Mouse (Mus musculus): ENCODE measurements at regions not wholly inside any gene's neighbourhood (a gene's known extent, or its start where the extent isn't known, plus 50 kb on each side); places are given as distances from the start of the nearest gene placed in this dataset.
A peak's percentile ranks its signal among the peaks of the same experiment; 100 is the strongest.

DNA sequence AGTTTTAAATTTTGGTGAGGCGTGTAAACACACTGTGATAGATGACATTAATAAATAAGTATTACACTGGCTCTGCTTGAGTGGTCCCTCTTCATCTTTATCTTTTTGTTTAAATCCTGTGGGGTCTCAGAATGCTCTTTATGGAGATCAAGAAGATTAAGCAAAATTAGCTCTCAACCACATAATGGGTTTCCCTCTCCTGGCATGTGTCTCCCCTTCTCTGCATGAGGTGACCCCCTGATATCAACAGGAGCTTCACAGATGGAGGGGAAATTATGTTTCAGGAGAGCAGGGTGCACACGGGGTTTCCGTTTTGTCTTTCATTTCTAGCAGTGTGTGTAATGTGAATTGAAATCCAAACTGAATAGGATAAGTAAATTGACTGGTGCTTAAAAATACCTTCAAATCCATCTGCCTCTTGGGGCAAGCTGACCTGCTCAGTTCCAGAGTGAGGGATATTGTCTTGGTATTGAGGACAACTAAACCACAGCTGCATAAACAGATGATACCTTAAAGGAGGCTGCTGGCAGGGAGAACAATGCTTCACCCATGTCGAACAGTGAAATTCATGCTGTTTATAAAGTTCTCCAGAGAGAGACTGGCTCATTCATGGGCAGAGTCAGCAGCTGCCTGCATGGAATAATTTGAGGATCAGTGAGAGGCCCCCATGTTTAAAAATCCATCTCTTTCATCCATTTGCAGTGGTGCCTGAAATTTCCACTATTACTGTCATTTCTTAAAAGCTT lies 518.3 kb upstream of the Nr2f1 start:
- no peak for DNase-seq
- intact Hi-C loops (cut with DNase I) = no loop called here

DNA sequence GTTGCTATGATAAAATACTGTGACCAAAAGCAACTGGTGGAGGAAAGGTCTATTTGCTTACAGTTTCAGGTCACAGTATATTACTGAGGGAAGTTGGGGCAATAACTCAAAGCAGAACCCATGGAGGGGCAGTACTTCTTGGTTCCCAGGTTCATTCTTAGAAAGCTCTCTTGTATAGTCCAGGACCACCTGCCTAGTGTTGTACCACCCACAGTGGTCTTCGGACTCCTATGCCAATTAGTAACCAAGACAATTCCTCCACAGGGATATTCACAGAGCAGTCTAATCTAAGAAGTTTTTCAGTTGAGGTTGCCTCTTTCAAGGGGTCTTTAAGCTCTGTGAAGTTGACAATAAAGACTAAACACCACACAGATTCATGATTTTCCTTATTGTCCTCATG lies 517.6 kb upstream of the Nr2f1 start:
- intact Hi-C loops (cut with DNase I) = no loop called here

GRCm38 (mm10) chr13:78704693-78705092 lies 505.1 kb upstream of the Nr2f1 start:
- intact Hi-C loops (cut with DNase I) = no loop called here
- DNase-seq = no peak

More for the DNA sequence above, 517.6 kb upstream of the Nr2f1 start:
- DNase-seq = no peak

- intact Hi-C loops (cut with DNase I) = no loop called here
- no peak for DNase-seq
Observed at GRCm38 (mm10) chr13:78697814-78698519, 498.4 kb upstream of the Nr2f1 start.

GRCm38 (mm10) chr13:78679255-78679895 lies 479.8 kb upstream of the Nr2f1 start:
- intact Hi-C loops (cut with DNase I) = no loop called here
- DNase-seq = no peak

DNA sequence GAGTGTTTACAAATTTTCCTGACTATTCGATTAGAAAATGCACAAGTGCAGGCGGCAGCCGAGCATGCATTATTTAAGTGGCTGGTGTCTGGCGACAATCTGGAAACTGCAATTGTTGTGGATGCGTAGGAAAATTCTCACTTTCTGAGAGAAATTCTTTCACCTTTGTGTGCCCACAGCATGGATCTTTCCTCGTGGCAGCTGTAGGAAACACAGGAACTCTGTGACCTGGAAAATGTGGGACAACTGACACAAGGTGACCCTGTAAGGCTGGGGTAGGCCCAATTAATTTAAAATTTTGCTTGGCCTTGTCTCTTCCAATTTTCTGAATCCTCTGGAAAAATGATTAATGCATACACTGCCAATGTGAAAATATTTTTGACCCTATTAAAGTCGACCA lies 478.7 kb upstream of the Nr2f1 start:
- intact Hi-C loops (cut with DNase I) = no loop called here

DNA sequence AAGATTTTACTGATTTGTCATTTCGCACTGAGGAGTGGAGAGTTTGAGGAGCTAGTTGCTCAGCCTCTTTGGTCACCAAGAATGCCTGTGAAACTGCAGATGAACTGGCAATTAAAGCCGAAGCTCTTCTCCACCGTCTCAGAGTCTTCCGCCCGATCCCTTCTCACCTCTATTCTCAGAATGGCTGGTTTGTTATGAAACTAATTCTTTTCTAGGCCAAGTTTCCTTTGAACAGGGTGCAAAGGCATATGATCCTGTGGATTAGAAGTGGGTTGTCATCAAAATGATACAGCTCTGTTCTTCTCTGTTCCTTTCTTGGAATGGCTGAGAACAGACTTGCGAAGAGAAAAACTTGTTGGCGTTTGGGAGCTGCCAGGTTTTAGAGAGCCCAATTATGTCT lies 458.7 kb upstream of the Nr2f1 start:
- DNase-seq = no peak
- intact Hi-C loops (cut with DNase I) = no loop called here

More for the DNA sequence above, 478.7 kb upstream of the Nr2f1 start:
- DNase-seq = no peak

DNA sequence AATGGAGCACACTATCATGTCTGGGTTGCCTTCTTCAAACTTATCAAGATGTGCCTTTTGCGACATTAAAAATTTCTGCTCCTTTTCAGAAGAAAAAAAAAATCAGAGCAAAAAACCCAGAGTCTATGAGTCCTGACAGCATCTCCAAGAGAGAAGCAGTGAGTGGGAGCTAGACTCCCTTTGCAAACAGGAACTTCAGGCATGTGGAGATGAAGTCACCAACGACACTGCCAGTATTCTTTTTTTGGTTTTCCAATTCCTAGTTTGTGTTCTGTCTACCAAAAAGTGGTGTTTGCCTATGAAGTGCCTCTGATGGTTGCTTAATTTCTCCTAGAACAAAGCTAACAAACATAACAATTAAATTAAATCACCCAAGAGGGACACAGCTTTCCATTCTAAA lies 457.2 kb upstream of the Nr2f1 start:
- intact Hi-C loops (cut with DNase I) = no loop called here
- no peak for DNase-seq

GRCm38 (mm10) chr13:78656196-78656595 lies 456.6 kb upstream of the Nr2f1 start:
- intact Hi-C loops (cut with DNase I) = no loop called here
- no peak for DNase-seq

GRCm38 (mm10) chr13:78650824-78651223 lies 451.3 kb upstream of the Nr2f1 start:
- intact Hi-C loops (cut with DNase I) = no loop called here
- no peak for DNase-seq

- peak in 1 of 2 experiments; percentile 7 for DNase-seq
- intact Hi-C loops (cut with DNase I) = no loop called here
Observed at GRCm38 (mm10) chr13:78644556-78644955, 445.0 kb upstream of the Nr2f1 start.

DNA sequence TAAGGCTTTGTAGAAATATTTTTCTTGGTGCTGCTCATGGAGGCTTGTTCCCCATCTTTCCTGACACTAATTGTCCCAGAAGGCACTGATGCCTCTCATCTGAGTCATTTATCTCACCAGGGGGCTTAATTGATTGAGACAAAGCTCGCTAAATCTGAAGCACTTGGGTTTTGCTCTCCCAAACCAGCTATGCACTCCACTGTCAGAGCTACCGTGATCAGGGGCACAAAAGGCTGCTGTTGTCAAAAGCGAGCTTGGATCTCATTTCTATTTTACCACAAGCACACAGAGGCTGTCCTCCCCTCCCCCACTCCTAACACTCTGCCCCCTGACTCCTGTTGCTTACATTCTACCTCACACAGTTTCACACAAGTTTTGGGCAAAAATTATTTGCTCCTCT lies 443.5 kb upstream of the Nr2f1 start:
- intact Hi-C loops (cut with DNase I) = no loop called here
- no peak for DNase-seq

DNA sequence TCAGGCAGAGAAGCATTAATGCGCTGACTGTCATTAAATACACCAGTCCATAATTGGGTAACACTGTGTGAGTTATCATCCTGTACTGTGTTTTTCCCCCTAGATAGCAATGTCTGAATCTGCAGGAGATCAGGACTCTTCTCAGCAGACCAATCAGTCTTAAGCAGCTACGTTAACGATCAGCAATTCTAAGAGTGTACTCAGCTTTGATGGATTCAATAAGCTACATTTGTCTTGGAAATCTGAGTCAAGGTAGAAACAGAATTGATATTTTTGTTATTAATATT lies 442.8 kb upstream of the Nr2f1 start:
- intact Hi-C loops (cut with DNase I) = no loop called here
- no peak for DNase-seq

- DNase-seq = no peak
Observed at GRCm38 (mm10) chr13:78641687-78642442, 442.3 kb upstream of the Nr2f1 start.

GRCm38 (mm10) chr13:78640340-78640739 lies 440.8 kb upstream of the Nr2f1 start:
- intact Hi-C loops (cut with DNase I) = no loop called here
- DNase-seq = no peak

More at GRCm38 (mm10) chr13:78641687-78642442, 442.3 kb upstream of the Nr2f1 start:
- intact Hi-C loops (cut with DNase I) = no loop called here

- DNase-seq = no peak
Observed at GRCm38 (mm10) chr13:78638462-78638861, 438.9 kb upstream of the Nr2f1 start.

GRCm38 (mm10) chr13:78631609-78632008 lies 432.1 kb upstream of the Nr2f1 start:
- intact Hi-C loops (cut with DNase I) = no loop called here

More at GRCm38 (mm10) chr13:78638462-78638861, 438.9 kb upstream of the Nr2f1 start:
- intact Hi-C loops (cut with DNase I) = no loop called here

DNA sequence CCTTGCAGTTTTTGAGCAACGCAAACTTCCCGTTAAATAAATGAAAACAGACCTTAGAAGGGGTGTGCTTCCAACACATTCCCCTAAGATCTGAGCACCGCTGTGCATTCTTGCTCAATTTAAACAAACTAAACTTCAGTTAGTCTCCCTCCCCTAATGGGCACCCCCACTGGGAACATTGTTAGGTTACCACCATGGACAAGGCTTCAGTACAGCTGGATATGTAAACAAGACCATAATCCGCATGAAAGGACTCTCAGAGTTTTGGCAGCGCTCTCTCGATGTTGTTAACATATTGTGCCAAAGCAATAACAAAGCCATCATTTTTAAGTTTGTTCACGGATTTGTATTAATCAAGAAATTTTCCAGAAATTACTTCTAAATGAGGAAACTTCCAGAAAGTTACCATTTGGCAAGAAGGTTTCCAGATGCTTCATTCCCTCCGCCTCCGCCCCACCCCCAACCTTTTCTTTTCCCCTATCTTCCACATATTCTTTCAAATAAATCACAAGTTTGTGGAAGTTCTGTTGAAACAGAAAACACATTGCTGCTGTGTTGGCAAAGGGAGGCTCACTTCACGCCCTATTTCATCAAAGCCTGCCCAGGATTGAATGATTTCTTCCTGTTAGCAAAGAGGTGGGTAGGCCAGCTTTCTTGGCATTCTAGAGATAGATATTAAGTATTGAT lies 429.6 kb upstream of the Nr2f1 start:
- intact Hi-C loops (cut with DNase I) = no loop called here

More at GRCm38 (mm10) chr13:78631609-78632008, 432.1 kb upstream of the Nr2f1 start:
- no peak for DNase-seq

DNA sequence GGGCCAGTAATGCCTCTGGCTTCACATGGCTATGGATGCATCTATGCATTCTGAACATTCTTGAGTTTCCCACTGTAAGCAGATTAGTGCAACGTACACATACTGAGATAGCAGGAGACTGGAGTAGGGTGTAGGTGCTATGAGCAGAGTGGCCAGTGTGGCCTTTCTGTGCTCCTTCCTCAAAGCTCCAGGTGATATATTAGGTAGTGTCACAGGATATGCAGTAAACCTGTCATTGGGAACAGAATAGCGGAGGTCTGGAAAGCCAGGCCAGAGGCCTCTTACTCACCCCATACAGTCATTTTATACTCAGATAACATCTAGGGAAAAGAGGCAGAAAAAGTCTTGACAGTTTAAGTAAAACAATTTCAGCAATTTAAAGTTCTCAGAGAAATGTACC lies 424.1 kb upstream of the Nr2f1 start:
- intact Hi-C loops (cut with DNase I) = no loop called here
- no peak for DNase-seq

More for the DNA sequence above, 429.6 kb upstream of the Nr2f1 start:
- no peak for DNase-seq

DNA sequence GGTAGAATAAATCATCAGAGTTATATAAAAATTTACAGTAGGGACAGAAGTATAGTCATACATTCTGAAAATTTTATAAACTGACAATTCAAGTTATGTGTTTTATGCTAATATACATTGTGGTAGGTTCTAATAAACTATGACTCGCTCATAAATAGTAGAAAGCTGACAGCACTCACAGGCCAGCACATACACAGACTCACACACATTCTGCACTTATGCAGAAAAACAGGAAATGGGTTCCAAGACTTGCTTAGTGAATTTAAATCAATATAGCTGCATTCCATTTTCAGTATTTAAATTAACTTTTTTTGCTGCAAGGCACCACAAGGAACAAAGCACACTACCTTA lies 403.3 kb upstream of the Nr2f1 start:
- intact Hi-C loops (cut with DNase I) = no loop called here
- no peak for DNase-seq
